Mouse (Mus musculus): ENCODE data around the gene Ndufb6.

The Ndufb6 gene

GRCm38 (mm10) chr4:40254385-40255103 lies 24.7 kb downstream of the Ndufb6 start:
- DNase-seq (ENCODE audit: low spot score): no peak

DNA sequence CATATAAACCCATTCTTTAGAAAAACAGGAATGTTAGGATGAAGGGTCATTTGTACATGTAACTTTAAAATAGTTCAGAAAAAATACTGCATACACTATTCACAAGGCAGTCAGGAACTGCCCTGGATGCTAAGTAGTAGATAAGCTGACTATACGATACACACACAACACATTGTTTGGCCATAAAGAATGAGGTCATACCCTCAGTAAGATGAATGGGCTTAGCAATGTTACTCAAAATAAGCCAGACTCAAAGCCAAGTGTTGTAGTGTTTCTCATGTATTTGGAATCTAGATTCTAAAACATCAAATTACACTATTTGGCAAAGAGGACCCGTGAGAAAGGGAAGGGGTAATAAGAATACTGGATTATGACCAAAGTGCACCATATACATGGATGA lies 25.5 kb downstream of the Ndufb6 start:
- DNase-seq (ENCODE audit: low spot score): no peak

GRCm38 (mm10) chr4:40250984-40251383 lies 28.2 kb downstream of the Ndufb6 start:
- no peak for DNase-seq (ENCODE audit: low spot score)

DNA sequence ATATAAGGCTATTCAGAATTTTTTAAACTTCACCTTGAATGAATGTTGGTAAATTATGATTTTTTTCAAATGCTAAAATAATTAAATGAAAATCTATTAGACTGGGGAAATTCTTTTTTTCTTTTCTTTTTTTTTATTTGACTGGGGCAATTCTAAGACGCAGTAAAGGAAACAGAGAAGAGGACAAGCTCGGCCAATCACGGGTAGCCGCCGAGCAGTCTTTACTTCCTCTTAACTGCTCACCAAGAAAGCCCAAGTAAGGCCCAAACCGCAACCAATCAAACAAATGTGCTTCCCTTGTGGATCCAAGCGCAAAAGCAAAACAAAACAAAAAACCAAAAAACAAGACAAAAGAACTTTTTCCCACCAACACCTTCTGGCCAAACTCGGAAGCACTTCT lies 35.2 kb downstream of the Ndufb6 start:
- no peak for DNase-seq (ENCODE audit: low spot score)

DNA sequence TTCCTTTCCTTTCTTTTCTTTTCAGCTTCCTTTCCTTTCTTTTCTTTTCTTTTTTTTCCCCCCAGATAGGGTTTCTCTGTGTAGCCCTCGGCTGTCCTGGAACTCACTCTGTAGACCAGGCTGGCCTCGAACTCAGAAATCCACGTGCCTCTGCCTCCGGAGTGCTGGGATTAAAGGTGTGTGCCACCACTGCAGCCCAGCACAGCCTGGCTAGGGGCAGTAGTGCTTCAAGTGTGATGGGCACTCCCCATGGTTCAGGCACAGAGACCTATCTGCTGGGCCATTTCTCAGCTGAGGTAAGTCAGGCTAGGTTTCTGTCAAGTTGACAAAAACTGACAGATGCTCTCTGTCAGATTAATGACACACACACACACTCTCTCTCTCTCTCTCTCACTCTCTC lies 36.2 kb downstream of the Ndufb6 start:
- no peak for DNase-seq (ENCODE audit: low spot score)

GRCm38 (mm10) chr4:40241928-40242327 lies 37.3 kb downstream of the Ndufb6 start:
- DNase-seq (ENCODE audit: low spot score): no peak

DNA sequence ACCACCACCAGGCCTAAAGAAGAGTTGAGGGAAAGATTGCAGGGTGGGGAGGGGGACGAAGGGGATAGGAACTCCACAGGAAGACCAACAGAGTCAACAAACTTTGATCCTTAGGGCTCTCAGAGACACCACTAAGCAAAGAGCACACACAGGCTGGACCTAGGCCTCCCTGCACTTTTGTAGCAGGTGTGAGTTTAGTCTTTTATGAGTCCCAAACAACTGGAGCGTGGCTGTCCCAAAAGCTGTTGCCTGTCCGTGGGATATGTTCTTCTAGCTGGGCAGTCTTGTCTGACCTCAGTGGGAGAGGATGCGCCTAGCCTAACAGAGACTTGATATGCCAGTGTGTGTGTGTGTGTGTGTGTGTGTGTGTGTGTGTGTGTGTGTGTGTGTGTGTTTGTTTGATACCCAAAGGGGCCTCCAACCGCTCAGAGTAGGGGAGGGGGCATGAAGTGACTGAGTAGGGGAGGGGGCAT lies 38.9 kb downstream of the Ndufb6 start:
- DNase-seq (ENCODE audit: low spot score): no peak

GRCm38 (mm10) chr4:40239409-40240271 lies 39.6 kb downstream of the Ndufb6 start, which contains the start of gene Ddx58:
Gene Ddx58, minus strand, starts transcription at chr4:40239828.
- peak; percentile 41 for DNase-seq (ENCODE audit: low spot score)

DNA sequence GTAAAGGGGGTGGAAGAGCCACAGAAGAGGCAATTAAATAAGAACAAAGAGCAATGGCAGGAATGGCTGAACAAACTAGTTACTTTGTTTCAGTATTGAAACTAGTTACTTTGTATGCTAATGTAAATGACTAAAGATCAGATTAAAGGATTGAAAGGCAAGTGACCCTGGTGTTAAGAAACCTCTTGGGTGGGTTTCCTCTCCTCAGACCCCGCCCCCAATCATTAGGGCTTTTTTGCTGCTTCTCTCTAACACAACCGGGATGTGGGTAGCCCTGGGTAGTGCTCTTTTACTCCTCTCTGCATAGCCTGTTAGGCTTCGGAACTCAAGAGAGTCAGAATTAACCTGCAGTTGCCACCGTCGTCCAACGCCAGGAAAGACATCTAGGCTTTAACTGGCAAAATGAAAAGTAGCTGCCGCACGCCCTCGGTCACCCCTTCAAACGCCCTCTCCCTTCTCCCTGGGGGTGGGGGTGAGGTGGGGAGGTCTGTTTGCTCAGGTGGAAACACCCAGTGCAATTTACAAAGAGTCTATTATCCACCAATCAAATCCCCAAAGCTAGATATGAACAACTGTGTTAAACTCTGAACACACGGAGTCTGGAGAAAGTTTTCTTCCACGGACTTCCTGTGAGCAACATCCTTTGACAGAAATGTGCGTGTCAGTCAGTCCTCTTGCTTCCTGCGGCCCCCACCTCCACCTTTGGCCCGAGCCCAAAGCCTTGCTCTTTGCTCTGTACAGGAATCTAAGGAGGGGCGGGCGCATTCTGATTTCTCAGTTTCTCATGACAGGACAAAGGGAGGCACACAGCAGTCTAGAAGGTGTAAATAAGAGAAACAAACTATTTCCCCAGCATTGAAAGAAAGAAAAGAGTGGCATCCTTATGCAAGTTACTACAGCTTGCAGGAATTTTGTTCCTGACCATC lies 40.5 kb downstream of the Ndufb6 start:
- peak; percentile 77 for DNase-seq (ENCODE audit: low spot score)

DNA sequence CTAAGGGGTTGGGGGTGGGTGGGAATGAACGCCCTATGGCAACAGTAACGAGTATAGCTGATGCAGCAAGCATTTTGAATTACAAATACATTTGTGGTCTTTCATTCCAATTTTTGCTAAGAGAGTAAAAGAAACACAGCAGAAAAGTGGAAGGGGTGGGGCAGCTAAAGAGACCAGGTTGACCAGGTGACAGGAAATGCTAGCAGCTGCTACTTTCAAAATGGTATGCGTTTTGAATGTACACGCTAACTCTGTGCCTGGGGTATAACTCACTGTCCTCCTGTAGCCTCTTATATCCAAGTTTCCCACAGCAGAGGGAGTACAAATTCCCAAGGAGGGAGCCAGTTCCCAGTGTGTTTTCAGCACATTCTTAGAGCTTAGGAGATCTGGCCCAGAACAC lies 42.4 kb downstream of the Ndufb6 start:
- DNase-seq (ENCODE audit: low spot score): no peak

- no peak for DNase-seq (ENCODE audit: low spot score)
Measured at GRCm38 (mm10) chr4:40234256-40234655, 45.0 kb downstream of the Ndufb6 start.

GRCm38 (mm10) chr4:40233062-40233664 lies 46.1 kb downstream of the Ndufb6 start:
- no peak for DNase-seq (ENCODE audit: low spot score)

DNA sequence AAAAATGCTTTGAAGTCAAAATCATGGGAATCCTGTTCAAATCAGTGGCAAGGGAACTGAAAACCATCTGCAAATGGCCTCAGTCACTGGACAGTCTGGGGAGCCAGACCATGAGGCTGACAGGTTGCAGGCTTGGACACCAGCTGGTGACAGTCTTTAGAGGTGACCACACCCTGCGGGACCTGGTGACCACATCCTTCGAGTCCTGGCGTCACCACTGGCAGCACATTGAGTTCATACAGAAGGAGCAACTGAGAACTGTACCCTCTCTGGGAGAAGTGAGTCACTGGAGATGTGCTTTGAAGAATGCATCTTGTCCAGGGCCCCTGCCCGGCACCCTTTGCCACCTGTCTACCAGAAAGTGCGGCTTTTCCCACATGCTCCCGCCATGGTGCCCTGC lies 49.5 kb downstream of the Ndufb6 start:
- DNase-seq (ENCODE audit: low spot score): no peak

DNA sequence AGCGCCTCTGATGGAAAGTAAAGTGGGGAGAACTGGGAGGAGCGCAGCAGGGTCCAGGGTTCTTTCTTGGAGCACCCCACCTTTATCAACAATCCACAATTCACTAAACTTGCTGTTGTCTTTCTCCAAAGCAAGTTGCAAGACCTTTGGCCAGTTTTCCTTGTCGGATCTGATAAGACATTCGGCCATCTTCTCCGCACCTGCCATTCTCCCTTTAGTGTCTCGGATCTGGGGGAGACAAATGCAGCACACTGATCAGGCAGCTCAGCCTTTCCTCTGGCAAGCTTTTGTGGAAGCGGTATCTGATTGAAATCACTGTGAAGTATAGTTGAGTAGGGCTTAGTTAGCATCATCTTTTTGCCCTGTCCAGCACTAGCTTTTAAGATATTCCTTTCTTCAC lies 51.3 kb downstream of the Ndufb6 start:
- no peak for DNase-seq (ENCODE audit: low spot score)

GRCm38 (mm10) chr4:40227131-40227530 lies 52.1 kb downstream of the Ndufb6 start:
- DNase-seq (ENCODE audit: low spot score): no peak

GRCm38 (mm10) chr4:40226095-40226494 lies 53.1 kb downstream of the Ndufb6 start:
- no peak for DNase-seq (ENCODE audit: low spot score)

- no peak for DNase-seq (ENCODE audit: low spot score)
Measured at GRCm38 (mm10) chr4:40221876-40222585, 57.2 kb downstream of the Ndufb6 start.

DNA sequence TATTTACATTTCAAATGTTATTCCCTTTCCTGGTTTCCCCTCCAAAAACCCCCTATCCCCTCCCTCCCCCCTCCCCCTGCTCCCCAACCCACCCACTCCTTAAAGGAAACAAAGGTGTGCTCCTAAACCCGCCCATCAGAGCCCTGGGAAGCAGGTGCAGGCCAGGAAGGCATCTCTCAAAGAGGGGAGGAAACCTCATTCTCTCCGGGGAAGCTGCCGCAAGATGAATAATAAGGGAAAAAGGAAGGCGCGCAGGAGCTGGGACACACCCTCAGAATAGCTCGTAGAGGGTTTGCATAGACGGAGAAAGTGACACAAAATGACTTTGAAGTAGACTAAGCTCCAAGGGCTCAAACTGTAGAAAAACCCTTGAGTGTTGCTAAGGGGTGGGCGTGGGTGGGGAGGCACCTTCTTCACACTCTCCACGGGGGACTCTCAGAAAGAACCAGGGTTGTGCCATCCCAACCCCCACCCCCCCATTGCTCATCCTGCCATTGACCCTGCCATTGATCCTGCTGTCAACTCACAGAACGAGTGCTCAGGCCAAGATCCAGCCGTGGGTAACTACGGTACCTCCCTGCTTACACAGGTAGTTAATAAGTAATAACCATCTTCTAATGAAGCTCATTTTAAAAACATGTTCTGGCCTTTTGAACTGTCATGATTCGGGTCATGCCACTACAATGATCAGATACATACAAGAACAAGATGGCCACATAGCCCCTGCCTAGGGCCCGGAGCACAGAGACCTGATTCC lies 58.0 kb downstream of the Ndufb6 start:
- no peak for DNase-seq (ENCODE audit: low spot score)
